Mouse (Mus musculus) lung, postnatal 0 days (tissue): ENCODE measurements at regions not wholly inside any gene's neighbourhood (a gene's known extent, or its start where the extent isn't known, plus 50 kb on each side); places are given as distances from the start of the nearest gene placed in this dataset.

Experiments used
- CTCF ChIP-seq: IDR thresholded peaks from 2 replicates; pipeline ENCODE4 v1.5.1; 2016; ENCODE audit warnings: antibody characterized with exemption, mild to moderate bottlenecking
- EP300 ChIP-seq: IDR thresholded peaks from 2 replicates; pipeline ENCODE4 v1.6.1; 2016; ENCODE audit warnings: antibody characterized with exemption, mild to moderate bottlenecking, control low read depth

DNA sequence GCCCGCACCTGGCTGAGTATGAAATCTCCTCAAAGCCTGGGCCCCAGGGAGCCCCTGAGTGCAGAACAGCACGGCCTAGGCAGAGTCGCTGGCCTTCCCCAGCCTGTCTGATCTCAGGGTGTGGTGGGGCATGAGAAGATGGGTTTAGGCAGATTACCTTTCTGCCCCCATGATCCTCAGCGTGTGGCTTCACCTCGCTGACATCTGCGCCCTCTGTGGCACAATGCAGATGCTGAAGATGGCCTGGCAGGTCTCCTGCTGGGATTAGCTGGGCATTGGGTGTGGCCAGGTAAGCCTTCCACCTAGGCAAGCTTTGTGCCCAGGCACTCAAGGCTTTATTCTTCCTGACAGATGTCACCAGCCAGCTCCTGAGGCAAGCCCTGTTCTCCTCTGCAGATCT lies 69.6 kb upstream of the Ppp2r5c start:
- TF ChIP-seq CTCF = no peak
- TF ChIP-seq EP300 = no peak
